Mouse (Mus musculus) heart, embryonic 14.5 days (tissue): ENCODE measurements at regions not wholly inside any gene's neighbourhood (a gene's known extent, or its start where the extent isn't known, plus 50 kb on each side); places are given as distances from the start of the nearest gene placed in this dataset.

Experiments used
- ATAC-seq: fragments of 200-750 bp; cut with Nextera tagmentation; 2 replicates; pipeline ENCODE4 v1.8.0; 2017; ENCODE audit warnings: low read depth, moderate TSS enrichment; ENCODE audit not compliant: insufficient number of reproducible peaks, insufficient read depth, low FRiP score
- H3K27ac ChIP-seq, 2 experiments: fragments of 200-500 bp in 1 of 2; fragments of 300-500 bp in 1 of 2; sonication (generic) in 1 of 2; replicated peaks in 1 of 2; 2 replicates each; pipeline ENCODE4 v1.5.1; 2012 to 2014; ENCODE audit warnings: low read depth in 2 of 2, low read length in 2 of 2, control low read depth in 1 of 2, mild to moderate bottlenecking in 1 of 2, mixed read lengths in 1 of 2; ENCODE audit not compliant: control insufficient read depth in 1 of 2, insufficient read depth in 1 of 2
- H3K27me3 ChIP-seq: fragments of 300-500 bp; sonication (generic); 2 replicates; pipeline ENCODE4 v1.6.1; 2014; ENCODE audit warnings: mild to moderate bottlenecking, low read length, control low read depth; ENCODE audit not compliant: control insufficient read depth, insufficient read depth
- H3K36me3 ChIP-seq: fragments of 300-500 bp; sonication (generic); 2 replicates; pipeline ENCODE4 v1.6.1; 2014; ENCODE audit warnings: mild to moderate bottlenecking, control low read depth, low read length, mixed read lengths; ENCODE audit not compliant: control insufficient read depth, insufficient read depth
- H3K4me1 ChIP-seq, 2 experiments: fragments of 200-500 bp in 1 of 2; fragments of 300-500 bp in 1 of 2; sonication (generic) in 1 of 2; 2 replicates each; pipeline ENCODE4 v1.6.1; 2012 to 2014; ENCODE audit warnings: low read length in 2 of 2, control low read depth in 1 of 2, mixed read lengths in 1 of 2; ENCODE audit not compliant: control insufficient read depth in 2 of 2, insufficient read depth in 2 of 2
- H3K4me2 ChIP-seq: fragments of 300-500 bp; sonication (generic); 2 replicates; pipeline ENCODE4 v1.6.1; 2014; ENCODE audit warnings: mild to moderate bottlenecking, low read length
- H3K4me3 ChIP-seq, 2 experiments: fragments of 200-500 bp in 1 of 2; fragments of 300-500 bp in 1 of 2; sonication (generic) in 1 of 2; 2 replicates each; pipeline ENCODE4 v1.5.1; 2012 to 2014; ENCODE audit warnings: low read length in 2 of 2, mild to moderate bottlenecking in 2 of 2, control low read depth in 1 of 2, low read depth in 1 of 2, moderate library complexity in 1 of 2; ENCODE audit not compliant: control insufficient read depth in 1 of 2, insufficient read depth in 1 of 2
- H3K9ac ChIP-seq: fragments of 300-500 bp; sonication (generic); 2 replicates; pipeline ENCODE4 v1.6.1; 2014; ENCODE audit warnings: mild to moderate bottlenecking, low read length
- H3K9me3 ChIP-seq: fragments of 300-500 bp; sonication (generic); 2 replicates; pipeline ENCODE4 v1.6.1; 2016; ENCODE audit warnings: low read length, control low read depth; ENCODE audit not compliant: control insufficient read depth
- WGBS: fragments of 180-500 bp; shearing (Covaris S2); extraction: QIAGEN DNeasy Blood & Tissue Kit; methylation state at CpG from one replicate; pipeline ENCODE4 v1.1.7; 2014; 5-methylcytosine and 5-hydroxymethylcytosine counted together

GRCm38 (mm10) chr17:52165891-52166485 is 332.9 kb upstream of the Satb1 start:
- no peaks in the 10 kb centered on the region for H3K27me3 ChIP-seq
- no peaks in the 10 kb centered on the region for H3K9me3 ChIP-seq
- H3K4me1 ChIP-seq, result no peaks in the 10 kb centered on the region
- H3K9ac ChIP-seq, result no peak overlapping the region
- no peak overlapping the region for H3K4me2 ChIP-seq
- 71% methylated on average over 5 of the region's 5 CpGs for WGBS
- ATAC-seq, result no peak
- no peak overlapping the region for H3K27ac ChIP-seq
- no peak overlapping the region for H3K4me3 ChIP-seq
- no peaks in the 10 kb centered on the region for H3K36me3 ChIP-seq

DNA sequence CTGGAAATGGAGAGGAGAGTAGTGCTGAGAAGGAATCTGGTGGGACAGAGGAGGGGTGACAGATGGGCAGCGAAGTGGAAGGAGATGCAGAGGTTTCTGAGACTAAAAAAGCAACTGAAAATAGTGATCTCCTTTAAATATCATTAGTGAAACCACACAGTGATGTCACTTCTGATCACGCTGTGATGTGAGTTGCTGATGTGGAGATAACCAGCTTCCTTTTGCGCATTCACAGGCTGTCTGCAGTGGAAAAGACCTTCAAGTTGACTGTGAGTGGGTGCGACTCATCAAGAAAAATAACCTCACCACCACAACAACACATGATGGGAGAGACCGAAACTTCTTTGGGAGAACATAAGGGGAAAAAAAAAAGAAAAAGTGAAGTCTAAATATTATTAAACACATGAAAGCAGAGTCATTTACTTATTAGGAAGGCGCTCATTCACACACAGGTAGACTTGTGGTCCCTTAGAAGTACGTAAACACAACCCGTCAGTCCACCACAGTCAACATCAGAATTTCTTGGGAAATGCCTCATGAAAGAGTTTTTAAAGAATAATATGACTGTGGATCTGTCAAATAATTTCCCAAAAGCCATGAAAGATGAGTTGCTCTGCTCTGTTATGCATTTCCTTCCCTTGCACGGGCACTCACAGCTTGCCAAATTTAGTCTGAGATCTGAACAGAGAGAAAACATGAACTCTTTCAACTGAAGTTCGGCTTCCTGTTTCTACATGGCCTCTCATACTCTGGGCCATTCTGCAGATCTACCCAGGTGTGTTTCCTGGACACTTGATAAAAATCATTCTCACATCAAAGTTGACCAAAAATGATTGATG is 329.7 kb upstream of the Satb1 start:
- H3K27ac ChIP-seq, result no peak overlapping the region
- WGBS, result 78% methylated on average over 10 of the region's 10 CpGs
- H3K9me3 ChIP-seq, result no peaks in the 10 kb centered on the region
- no peak for ATAC-seq
- no peak overlapping the region for H3K4me2 ChIP-seq
- no peaks in the 10 kb centered on the region for H3K36me3 ChIP-seq
- H3K4me3 ChIP-seq, result no peak overlapping the region
- H3K9ac ChIP-seq, result no peak overlapping the region
- H3K4me1 ChIP-seq, result no peaks in the 10 kb centered on the region
- H3K27me3 ChIP-seq, result no peaks in the 10 kb centered on the region

DNA sequence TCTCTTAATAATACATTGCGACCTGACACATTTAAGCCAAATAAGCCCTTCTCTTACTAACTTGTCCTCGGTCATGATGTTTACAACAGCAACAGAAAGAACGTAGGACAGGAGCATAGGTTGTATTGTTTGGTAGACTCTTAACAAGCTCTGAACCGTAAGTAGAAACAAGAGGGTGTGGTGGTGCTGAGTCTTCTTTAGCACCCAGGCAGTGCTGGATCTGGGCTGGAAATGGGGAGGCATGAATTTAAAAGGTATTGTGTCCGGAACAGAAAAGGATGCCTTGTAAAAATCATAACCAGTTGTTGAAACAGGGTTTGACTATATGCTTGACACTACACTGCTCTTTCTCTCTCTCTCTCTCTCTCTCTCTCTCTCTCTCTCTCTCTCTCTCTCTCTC is 317.4 kb upstream of the Satb1 start:
- no peak overlapping the region for H3K9ac ChIP-seq
- H3K9me3 ChIP-seq, result no peaks in the 10 kb centered on the region
- no peak for ATAC-seq
- no peaks in the 10 kb centered on the region for H3K4me1 ChIP-seq
- 80% methylated on average over 5 of the region's 5 CpGs for WGBS
- H3K4me2 ChIP-seq, result no peak overlapping the region
- no peaks in the 10 kb centered on the region for H3K36me3 ChIP-seq
- no peak overlapping the region for H3K27ac ChIP-seq
- H3K27me3 ChIP-seq, result no peaks in the 10 kb centered on the region
- no peak overlapping the region for H3K4me3 ChIP-seq

GRCm38 (mm10) chr17:52149834-52150233 is 316.7 kb upstream of the Satb1 start:
- no peak overlapping the region for H3K27ac ChIP-seq
- 63% methylated on average over 6 of the region's 6 CpGs for WGBS

GRCm38 (mm10) chr17:52149068-52149467 is 316.0 kb upstream of the Satb1 start:
- Histone ChIP-seq H3K27ac (no peak overlapping the region), H3K9ac (no peak overlapping the region), H3K36me3 (no peaks in the 10 kb centered on the region), H3K4me2 (no peak overlapping the region), H3K4me3 (no peak overlapping the region), H3K27me3 (no peaks in the 10 kb centered on the region), H3K9me3 (no peaks in the 10 kb centered on the region), H3K4me1 (no peaks in the 10 kb centered on the region)
- no peak for ATAC-seq
- 83% methylated on average over 3 of the region's 3 CpGs for WGBS

More at GRCm38 (mm10) chr17:52149834-52150233, 316.7 kb upstream of the Satb1 start:
- Histone ChIP-seq H3K27me3 (no peaks in the 10 kb centered on the region), H3K4me2 (no peak overlapping the region), H3K4me3 (no peak overlapping the region), H3K36me3 (no peaks in the 10 kb centered on the region), H3K9ac (no peak overlapping the region), H3K4me1 (no peaks in the 10 kb centered on the region), H3K9me3 (no peaks in the 10 kb centered on the region)
- ATAC-seq, result no peak

DNA sequence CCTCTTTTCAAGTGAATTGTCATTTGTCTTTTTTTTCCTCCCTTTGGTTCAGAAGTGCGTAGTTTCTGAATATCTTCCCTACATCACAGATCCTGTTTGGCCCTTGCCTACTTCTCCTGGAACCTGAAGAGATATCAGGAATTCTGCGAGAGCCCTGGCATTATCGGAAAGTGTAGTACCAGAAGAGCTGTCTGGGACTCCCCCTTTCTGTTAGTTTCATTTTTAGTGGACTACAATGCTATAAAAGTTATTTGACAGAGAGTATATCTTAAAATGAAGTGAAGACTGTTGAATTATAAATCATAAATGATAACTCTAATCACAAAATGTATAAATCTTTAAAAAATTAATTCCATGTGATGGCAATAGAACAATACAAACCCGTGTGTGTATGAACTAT is 270.8 kb upstream of the Satb1 start:
- H3K36me3 ChIP-seq, result no peaks in the 10 kb centered on the region
- H3K4me3 ChIP-seq, result no peak overlapping the region
- H3K4me1 ChIP-seq, result no peaks in the 10 kb centered on the region
- WGBS, result 81% methylated on average over 4 of the region's 4 CpGs
- ATAC-seq, result no peak
- H3K9ac ChIP-seq, result no peak overlapping the region
- no peak overlapping the region for H3K4me2 ChIP-seq
- no peaks in the 10 kb centered on the region for H3K27me3 ChIP-seq
- H3K27ac ChIP-seq, result no peak overlapping the region
- no peaks in the 10 kb centered on the region for H3K9me3 ChIP-seq

DNA sequence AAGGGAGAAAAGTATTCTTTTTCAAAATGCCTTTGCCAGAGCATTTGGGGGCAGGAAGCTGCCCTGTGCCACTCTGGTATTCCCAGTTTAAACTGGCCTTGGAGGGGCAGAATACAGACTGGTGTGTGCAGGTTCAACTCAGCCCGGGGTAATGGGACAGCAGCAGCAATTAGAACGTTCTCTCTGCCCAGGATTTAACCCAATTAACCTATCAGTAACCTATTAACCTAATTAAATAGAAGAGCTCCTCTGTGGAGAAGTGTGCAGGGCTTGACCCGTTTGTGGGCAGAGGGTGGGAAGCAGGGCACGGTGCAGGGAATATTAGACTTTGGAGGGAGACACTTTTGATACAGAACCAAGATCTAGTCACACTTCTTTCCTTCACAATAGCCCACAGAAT is 252.7 kb upstream of the Satb1 start:
- Histone ChIP-seq H3K4me2 (no peak overlapping the region), H3K9ac (no peak overlapping the region), H3K4me3 (no peak overlapping the region), H3K36me3 (no peaks in the 10 kb centered on the region), H3K9me3 (no peaks in the 10 kb centered on the region), H3K27ac (no peak overlapping the region), H3K4me1 (no peaks in the 10 kb centered on the region), H3K27me3 (no peaks in the 10 kb centered on the region)
- WGBS, result 69% methylated on average over 4 of the region's 4 CpGs
- ATAC-seq, result no peak
